Mouse (Mus musculus) gastrocnemius, postnatal 4 days (tissue): ENCODE results near the gene Acot12. TPM values are rescaled to one million over a fixed set of nuclear protein-coding genes. Genes with fewer than 3 reads are reported as not detected.
"Not testable (repeated sequence)": the region's sequence is repeated elsewhere in the genome, so short reads cannot be mapped to it uniquely, and the experiment has no call there.

Experiments
- DNase-seq, 2 experiments: peaks; one replicate each; pipeline ENCODE4 v3.0.0; 2021 to 2022; ENCODE audit warnings: low spot score in 2 of 2, mixed read lengths in 2 of 2
- total RNA-seq, 2 experiments: library from RNA; stranded (reverse); gene quantifications; 2 replicates each; pipeline ENCODE4 v1.2.3; 2021

Gene Acot12
- total RNA-seq, 2 experiments from 2014 or later, result 0.18 TPM; not detected in 1

DNA sequence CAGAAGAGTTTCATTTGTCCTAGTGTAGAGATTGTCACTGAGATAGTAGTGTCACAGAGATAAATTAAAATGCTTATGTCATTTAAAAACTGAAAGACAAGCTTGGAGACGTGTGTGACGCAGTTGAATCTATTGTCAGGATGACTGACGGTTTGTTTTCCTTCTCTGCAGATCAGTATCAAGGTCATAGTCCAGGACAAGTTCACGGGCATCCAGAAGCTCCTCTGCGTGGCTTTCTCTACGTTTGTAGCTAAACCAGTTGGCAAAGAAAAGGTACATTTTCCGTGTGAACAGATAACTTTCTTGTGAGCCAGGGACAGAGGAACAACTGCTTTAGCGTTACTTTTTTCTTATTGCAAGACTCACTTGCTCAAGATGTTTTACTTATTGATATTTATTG is 18.5 kb downstream of the Acot12 start:
- no peak for DNase-seq

DNA sequence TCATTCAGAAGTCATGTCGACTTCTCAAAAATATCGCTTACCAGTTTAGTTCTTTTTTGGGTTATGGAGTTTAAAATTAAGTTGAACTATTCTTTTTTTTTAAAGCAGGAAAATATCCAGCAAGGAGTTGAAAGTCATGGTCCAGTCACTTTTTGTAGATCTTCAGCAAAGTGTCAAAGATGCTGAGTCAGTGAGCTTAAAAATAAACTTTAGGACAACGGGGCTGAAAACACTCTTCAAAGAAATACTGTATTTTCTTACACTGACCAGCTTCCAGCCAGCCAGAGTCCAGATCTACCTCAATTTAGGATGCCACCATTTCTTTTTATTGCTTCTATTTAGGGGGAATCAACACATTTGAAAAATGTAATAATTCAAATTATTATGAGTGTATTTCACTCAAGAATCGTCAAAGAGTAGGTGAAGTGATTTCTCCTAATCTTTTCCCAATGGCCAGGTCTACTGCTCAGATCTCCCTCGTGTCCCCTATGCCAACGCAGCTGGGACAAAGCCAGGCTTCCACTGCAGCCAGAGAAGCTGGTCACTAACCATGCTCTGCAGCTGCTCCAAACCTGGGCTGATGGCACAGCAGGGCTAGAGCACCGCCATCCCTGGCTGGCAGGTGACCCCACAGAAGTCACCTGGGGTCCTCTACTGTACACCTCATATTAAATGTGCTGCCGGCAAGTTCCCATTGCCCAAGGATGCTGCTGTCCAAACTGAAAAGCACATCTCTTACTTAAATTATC is 19.2 kb downstream of the Acot12 start:
- DNase-seq, result no peak

DNA sequence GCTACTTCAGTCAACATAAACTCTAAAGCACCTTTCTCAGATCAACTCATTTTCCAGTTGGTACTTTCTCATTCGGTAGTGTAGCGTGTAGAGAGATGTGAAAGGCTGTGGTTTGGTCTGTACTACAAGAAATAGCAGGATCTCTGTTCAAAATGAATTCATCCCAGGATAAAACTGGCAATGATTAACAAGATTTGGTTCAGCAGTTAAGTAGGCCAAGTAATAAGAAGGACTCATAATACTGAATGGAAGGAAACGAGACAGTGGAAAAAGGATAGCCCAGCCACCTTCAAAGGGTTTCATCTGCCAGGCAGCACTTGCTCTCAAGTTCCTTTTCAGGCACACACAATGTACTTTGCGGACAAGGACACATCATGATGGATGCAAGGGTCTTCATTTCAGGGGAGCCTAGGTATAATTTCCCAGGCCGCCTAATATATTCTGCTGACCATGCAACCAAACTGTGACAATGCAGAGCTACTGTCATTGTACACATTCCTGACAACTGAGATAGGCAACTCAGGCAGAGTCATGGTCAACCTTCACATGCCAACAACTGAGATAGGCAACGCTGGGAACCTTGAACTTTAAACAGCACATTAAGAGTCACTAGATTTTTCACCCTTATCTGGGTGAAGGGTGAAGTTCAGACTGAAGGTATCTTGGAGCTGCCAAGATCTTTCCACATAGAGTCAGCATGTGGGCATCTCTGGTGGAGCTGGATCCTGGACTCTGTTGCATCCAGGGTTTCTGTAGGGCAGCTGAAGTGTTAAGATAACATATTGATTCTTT is 20.5 kb downstream of the Acot12 start:
- no peak for DNase-seq

DNA sequence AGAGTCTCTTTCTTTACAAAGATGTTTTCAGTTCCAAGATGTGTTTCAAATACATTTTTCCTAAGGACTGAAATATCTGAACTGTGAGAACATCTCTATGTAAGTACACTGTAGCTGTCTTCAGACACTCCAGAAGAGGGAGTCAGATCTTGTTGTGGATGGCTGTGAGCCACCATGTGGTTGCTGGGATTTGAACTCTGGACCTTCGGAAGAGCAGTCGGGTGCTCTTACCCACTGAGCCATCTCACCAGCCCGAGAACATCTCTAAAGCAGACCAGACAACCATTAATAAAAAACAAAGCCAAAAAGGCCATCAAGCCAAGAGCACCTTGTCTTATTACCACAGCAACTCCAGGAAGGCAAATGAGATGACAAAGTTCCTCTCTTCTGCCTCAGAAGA is 22.3 kb downstream of the Acot12 start:
- DNase-seq, result not testable (repeated sequence)

DNA sequence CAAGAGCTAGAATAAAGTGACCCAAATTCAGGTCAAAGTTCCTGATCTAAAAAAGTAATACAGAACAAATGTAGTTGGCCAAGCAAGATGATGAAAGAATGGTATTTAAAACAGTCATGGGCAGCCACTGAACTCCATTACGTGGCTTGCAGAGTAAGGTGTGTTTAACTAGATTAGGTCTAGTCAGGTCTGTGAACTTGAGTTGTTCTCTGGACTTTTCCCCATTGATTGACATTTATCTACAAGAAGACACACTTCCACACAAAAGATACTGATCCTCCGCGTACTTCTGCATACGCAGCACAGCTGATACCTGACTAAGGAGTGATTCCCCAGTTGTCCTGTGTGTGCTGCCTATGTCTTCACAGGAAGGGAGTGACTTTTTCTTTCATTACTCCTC is 24.3 kb downstream of the Acot12 start:
- DNase-seq, result no peak

DNA sequence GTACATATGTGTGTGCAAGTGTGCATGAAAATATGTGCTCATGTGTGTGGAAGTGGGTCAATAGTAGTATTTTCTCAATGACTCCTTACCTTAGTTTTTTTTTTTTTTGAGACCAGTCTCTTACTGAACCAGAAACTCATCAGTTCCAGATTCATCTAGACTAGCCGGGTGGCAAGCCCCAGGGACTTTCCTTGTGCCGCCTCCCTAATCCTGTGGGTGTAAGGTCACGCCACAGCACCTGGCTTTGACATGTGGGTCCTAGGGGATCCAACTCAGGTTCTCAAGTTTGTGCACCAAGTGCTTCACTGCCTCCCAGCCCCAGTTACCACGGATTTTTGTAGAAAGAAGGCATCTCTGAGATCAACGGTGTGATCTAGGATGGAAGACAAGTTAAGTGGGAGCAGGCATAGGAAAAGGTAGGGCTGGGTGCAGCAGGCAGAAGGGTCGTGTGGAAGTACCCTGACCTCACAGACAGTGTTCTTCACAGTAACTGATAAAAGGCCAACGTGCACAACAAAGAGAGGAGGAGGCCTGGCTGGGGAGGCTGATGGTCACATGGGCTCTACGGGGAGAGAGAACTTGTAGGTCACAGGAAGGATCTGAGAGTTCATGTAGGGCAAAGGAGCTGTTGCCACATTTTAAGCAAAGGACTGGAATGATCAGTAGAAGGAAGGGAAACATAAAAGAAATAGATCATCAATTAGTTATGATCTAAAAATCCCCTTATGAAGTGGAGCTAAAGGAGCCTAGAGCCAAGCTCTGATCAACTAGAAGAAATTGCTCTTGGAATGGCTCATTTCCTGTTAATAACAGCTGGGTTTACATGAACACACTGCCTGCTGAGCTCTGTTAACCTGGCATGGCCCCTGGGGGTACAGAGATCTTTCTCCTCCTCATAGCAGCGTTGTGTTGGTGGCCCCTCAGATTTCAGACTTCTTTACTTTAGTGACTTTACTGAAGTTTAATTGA is 27.7 kb downstream of the Acot12 start:
- no peak for DNase-seq

DNA sequence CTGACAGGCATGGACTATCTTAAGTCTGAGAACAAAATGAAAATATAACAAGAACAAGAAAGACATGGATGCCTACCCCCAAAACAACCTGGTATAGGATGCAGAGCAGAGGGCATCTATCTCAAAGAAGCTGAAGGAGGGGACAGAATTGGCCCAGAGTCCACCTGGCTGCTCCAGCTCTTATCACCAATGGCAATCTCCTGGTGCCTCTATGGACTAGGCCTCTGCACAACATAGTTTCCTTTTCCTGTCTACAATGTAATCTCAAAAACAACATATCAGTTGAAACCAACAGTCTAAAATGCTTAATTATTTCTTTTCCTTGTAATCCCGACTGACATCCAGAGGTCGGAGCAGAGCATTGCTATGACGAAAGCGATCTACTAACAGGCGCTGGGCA is 36.8 kb downstream of the Acot12 start:
- no peak for DNase-seq

DNA sequence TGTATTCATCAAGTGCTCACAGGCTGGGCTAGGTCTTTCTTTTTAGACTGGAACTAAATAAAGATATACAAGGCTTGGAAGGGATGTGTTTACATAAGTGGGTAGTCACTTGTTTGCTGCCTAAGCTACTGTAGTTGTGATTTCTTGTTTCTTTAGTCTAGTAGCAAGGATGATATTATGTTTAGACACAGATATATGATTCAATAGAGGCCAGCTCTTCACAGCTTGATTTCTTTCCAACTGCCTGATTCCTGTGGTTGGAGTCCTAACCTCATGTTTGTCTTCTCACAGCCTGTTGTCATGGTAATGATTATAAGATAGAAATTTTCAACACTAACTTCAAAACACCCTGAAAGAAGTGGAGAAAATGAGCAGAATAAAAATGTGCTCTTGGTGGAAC is 38.6 kb downstream of the Acot12 start:
- no peak for DNase-seq

DNA sequence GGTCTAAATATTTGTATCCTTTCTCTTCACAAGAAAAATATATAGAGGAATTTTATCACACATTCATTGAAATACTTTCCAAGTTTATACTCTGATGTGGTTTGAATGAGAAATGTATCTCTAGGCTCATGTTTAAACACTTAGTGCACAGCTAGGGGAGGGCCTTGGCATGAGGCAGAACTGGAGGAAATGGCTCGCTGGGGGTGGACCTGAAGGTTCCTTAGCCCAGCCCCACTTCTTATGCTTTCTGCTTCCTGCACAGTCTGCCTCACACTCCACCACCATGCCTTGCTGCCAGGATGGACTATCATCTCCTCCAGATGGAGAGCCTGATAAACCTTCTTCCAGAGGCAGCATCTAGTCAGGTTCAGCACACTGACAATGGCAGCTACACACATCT is 50.7 kb downstream of the Acot12 start:
- DNase-seq, result no peak

DNA sequence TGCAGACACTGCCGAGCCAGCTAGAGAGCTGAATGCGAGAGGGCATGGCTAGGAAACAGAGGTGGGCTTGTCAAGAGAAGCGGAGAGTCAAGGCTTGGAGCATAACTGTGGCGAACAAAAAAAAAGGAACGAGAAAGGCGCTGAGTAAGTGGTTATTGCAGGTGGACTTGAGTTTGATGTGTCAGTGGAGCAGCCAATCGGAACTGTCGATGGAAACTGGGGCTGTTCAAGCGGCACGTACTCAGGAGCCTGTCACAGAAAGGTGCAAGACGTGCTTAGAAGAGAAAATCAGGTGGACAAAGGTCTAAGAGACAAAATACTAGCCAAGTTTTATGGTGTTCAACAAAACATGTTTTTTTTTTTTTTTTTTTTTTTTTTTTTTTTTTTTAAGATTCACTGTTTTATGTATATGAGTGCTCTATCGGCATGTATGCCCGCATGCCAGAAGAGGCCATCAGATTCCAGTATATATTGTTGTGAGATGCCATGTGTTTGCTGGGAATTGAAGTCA is 53.7 kb downstream of the Acot12 start:
- no peak for DNase-seq

DNA sequence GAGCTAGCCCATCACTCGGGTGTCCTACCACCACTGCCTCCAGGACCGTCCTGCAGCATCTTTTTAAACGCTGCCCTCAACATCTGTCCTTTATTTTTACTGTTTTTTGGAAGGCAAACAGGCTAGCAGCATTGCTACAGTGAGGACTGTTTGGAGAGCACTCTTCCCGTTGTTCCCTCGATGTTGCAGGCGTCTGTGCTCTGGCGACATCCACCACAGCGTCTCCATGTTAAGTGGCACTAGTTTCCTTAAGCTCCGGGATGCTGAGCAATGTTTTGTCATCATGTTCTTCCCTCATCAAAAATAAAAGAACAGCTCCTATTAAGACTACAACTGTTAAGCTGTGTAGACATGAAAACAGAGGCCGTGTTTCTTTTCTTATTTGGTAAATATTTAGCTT is 54.3 kb downstream of the Acot12 start:
- DNase-seq, result no peak

DNA sequence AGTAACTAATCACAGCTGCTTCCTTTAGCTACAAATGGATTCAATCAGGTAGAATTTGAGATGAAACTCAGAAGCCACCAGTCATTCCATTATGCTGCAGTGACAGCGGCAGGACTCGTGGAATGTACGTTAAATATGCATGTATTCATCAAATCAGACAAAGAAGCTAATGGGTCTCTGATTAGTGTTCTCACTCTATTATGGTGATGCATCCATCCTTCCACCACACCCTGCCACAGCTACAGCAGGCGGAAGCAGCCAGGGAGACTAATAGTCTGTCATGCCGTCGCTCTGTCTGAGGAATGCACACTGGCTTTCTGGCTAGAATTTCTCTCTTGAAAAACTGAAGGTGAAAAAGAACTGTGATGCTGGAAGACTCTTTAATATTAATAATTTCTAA is 54.7 kb downstream of the Acot12 start:
- DNase-seq, result no peak

DNA sequence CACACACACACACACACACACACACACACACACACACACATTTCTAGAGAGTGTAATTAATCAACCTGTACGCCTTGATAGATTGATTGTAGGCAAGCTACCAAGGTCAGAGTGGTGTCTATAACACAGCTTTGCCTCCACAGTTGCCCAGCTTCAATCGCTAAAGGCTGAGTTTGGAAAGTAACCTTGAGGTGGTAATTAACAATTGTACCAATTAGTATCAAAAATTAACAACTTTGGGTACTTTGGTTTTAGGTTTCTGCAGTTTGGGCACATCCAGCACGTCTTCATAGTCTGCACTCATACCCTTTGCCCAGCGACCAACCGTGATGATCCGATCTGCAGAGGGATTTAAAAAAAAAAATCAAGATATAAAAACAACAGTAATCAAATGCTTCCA is 55.6 kb downstream of the Acot12 start:
- DNase-seq, result no peak

DNA sequence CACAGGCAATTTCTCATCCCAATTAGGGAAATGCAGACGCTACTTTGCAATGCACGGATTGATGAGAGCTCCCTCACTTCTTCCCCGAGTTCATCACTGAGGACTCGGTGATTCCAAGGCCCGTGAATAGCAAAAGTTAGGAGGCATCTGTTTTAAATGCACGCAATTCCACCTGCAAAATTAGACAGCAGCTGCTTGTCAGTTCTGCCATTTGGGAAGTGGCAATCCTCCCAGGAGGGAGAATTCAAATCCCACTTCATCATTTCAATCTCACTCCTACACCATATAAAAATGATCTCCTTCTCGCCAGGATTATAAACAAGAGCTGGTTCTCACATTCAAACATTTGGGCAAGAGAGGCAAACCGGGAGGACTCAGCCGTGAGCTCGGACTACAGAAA is 56.1 kb downstream of the Acot12 start:
- DNase-seq, result no peak

DNA sequence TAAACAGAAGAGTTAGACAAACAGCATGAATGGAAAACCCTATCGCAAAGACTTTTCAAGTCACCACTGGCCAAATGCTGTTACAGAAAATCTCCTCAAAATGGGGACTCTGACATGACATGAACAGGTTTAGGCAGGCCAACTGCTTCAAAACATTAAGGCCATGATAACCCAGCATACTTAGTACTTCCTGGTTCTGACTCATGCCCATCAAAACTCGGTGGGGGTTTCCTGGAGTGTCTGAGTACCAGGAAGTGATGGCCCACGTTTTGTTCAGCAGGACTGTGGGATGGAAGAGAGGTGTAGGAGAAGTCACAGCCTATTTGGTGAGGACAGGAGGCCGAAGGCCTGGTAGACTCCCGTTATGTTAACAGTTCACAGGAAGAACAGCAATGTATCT is 60.4 kb downstream of the Acot12 start:
- no peak for DNase-seq

DNA sequence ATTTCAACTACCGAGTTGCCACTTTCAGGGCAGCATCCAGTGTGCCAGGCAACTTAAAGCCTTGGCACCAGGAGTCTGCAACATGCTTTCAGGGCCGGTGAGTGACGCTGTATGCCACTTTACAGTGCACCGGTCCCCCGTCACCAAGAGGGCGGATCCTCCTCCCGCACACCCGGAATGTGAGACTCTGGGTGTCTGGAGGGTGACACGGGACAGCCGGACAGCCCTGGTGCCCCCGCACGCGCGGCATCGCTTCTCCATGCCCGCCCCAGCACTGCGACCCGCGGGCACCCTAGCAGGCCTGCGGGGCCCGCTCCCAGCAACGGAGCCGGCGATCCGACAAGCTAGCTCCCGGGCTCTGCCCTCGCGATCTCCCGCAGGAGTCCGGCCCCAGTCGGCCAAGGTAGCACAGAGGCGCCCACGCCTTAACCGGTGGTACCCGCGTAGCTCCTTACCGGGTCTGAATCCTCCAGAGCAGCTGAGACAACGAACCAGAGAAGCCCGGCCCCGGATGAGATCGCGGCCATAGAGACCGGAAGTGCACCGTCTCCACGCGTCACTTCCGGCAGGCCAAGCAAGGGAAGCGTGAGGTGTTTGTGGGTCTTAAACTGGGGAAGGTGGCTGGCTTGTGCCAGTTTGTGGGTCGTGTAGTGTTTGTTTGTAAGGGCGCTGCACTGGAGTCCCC is 66.0 kb downstream of the Acot12 start, which contains the start of gene Zcchc9:
TSS of gene Zcchc9 (minus strand) at position 551 of the 685 bp plus-strand sequence.
- DNase-seq, result peak; percentile 77 to 88

DNA sequence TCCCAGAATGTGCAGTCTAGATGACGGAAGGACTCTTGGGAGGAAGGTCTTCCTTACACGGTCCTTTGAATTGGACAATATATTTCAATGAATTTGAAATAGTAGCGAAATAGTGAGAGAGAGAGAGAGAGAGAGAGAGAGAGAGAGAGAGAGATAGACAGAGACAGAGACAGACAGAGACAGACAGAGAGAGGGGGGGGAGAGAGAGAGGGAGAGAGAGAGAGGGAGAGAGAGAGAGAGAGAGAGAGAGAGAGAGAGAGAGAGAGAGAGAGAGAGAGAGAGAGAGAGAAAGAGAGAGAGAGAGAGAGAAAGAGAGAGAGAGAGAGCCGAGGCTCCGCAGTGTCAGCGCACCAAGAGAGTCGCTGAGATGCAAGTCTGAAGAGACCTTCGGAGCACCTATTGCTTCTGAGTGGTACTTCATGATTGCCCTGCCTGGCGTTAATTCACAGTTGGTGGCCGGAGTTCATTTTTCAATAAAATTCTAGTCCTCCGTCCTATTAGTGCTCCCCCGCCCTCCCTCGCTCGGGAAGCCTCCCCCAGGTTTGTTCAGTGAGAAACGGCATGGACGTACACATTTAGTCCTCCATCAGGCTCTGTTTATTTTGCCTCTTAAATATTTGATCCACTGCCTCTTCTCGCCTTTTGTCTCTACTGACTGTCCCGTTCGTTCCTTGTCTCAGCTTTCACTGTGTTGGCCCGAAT is 66.7 kb downstream of the Acot12 start:
- DNase-seq, result no peak

DNA sequence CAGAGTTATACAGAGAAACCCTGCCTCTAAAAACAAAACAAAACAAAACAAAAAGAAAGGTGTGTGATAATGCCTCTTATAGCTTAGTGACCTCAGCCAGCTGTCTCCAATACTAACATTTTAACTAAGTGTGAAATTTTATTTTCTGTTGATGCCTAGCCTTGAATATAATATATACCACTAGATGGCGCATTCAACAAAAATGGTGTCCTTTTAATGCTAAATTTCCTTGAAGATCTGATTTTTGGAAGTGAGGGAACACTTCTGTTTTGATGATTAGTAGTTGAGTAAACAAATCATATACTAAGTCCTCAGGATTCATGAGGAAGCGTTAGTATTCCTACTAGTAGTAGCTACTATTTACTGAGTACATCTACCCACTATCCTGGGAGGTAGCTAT is 68.2 kb downstream of the Acot12 start:
- DNase-seq, result no peak

DNA sequence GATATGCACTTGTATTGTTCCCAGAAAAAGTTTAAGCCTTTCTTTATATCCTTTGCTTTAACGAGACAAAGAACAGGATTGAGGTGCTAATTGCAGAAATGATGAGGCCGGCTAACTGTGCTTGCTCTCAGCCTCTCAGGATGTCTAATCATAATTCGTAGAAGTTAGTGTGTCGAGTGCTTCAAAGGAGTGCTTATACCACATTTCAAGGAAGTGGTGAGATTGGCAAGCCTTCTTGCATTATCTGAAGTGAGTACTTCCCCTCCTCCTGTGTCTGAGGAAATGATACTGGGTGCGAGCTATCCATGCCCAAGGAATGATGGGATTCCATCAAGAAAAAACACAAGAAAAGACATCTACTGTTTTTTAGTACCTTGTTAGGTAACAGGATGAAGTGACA is 73.4 kb downstream of the Acot12 start:
- DNase-seq, result no peak

DNA sequence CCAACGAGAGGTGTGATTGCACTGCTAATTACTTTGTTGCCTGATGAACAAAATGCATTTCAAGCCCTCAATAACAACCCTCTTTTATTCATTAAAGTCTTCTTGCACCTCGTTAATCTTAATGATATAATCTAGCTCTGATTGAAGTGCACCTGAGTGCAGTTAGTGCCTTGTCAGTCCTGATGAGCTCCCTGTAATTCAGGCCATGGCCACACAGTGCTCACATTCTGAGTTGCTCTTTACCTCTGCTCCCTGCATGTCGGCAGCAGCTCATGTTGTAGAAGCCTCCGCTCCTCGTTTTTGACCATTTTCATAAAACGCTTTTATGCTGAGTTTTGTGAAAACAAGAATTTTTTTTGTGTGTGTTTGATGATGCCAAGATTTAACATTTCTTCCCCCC is 82.4 kb downstream of the Acot12 start:
- no peak for DNase-seq
